Mouse (Mus musculus) effector memory CD4-positive, alpha-beta T cell, adult 7 months (primary cell): ENCODE results near the gene Prss35. TPM values are rescaled to one million over a fixed set of nuclear protein-coding genes. Genes with fewer than 3 reads are reported as not detected.

Experiments
- polyA plus RNA-seq: library from polyadenylated mRNA; unstranded; fragments of 100-300 nt; shearing (Covaris generic); gene quantifications from one replicate; pipeline ENCODE4 v1.2.1, GENCODE M21; 2017

Prss35 gene
- not detected for polyA plus RNA-seq

GRCm38 (mm10) chr9:86742959-86743911 is at the start of gene Prss35:
Prss35 (plus strand) TSS chr9:86743649.

DNA sequence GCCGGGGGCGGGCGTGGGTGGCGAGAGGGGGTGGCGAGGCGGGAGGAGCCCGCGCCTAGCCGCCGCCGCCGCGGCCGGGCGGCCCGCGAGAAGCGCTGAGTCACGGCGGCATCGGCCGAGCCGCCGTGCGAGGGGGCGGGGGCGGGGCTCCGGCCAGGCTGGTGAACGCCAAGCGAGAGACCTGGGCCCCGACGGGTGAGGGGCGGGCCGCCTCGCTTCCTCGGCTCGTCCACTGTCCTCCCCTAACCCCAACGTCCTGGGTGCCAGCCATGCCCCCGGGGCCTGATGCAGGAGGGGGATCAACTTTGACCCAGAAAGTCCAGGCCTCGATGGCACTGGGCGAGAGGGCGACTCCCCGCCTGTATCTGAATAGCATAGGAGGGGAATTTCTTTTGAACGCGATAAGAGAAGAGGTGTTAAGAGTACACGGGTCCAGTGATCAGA is 47.6 kb upstream of the Prss35 start, which contains the start of gene Me1:
Me1 (minus strand) TSS at position 136 of the 444 bp plus-strand sequence.

Other genes starting within 250 kb of the Prss35 start
- gene Pgm3, start 171.8 kb upstream of the Prss35 start, polyA plus RNA-seq: 16.0 TPM
- 4.8 TPM for gene Rwdd2a, start 171.7 kb upstream of the Prss35 start, polyA plus RNA-seq
- gene Me1, start 47.7 kb upstream of the Prss35 start, polyA plus RNA-seq: 0.15 TPM
- gene Snap91, start 137.0 kb downstream of the Prss35 start, polyA plus RNA-seq: 0.49 TPM